Mouse (Mus musculus) thymus, postnatal 10 days (tissue): ENCODE measurements around the gene Rdh14.

ENCODE experiments used
- DNase-seq, 2 experiments: peaks; one replicate each; pipeline ENCODE4 v3.0.0; 2021; ENCODE audit warnings: low spot score in 2 of 2

Gene Rdh14

GRCm38 (mm10) chr12:10390671-10391441, at the start of gene Rdh14:
Gene Rdh14 (plus strand): TSS chr12:10390772.
- DNase-seq: peak; percentile 90 to 94

- no peak for DNase-seq
Measured at GRCm38 (mm10) chr12:10350706-10351105, 39.9 kb upstream of the Rdh14 start.

- no peak for DNase-seq
Measured at GRCm38 (mm10) chr12:10357756-10358155, 32.8 kb upstream of the Rdh14 start.

DNA sequence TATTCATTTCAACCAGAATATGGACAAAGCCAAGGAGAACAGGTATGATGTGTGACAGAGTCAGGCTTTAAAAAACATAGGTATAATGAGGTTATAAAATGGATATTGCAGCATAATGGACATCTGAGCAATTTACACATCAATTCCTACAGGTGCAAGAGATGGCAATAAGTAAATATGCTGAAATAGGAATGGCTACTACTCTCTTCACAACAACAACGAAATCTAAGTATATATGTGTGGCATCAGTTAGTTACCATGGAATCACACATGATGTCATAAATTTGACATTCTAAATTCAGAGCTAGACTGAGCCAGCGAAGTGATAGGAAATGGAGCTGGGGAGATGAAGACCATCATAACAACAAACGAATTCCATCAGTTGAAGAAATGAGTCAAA, 20.9 kb upstream of the Rdh14 start, which contains the start of gene Nt5c1b:
Gene Nt5c1b (plus strand): TSS at position 301 of the 400 bp plus-strand sequence.
- DNase-seq: no peak

DNA sequence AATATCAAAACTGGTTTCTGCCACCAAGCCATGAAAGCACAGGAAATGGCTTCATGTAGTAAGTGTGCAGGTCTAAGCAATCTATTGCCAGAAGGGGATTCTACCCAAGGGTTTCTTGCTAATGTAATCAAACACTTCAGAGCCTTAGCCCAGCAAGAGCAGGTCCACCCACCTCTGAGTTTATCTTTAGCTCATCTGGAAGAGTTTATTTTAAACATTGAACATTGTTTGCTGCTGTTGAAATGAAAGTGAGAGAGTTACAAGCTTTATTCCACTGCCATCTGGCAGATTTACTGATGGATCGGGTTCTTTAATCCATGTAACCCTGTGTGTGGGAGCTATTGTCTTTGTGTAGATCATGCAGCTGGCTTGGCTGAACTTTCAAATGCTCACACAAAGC, 10.2 kb downstream of the Rdh14 start:
- DNase-seq: no peak

GRCm38 (mm10) chr12:10402421-10403115, 12.0 kb downstream of the Rdh14 start:
- no peak for DNase-seq

DNA sequence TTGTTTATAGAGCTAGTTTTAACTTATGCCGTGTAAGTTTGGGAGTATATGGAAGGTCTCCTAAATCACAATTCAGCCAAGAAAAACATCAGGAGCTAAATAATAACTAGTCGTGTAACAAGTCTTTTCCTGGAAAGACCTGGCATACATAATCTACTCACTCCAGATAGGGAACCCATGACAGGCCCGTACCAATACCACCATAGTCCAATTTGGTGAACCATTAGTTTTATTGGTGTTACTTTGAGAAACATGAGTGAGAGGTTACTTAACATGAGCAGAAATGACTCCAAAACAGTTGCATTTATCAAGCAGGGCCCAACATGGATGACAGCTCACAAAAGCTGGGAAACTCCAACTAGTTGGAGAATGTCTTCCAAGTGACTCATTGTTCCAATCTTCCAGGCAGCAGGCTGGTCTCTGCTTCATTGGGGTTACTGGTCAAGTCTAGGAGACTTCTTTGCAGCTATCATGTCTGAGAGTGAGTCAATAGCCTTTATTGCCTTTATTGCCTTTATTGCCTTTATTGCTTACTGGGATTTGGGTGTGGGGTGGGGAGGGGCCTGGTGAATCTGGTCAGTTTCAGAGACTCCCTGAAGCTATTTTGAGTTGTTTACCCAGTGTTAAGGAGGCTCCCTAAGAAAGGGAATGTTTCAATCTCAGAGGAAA, 20.1 kb downstream of the Rdh14 start:
- DNase-seq: no peak

GRCm38 (mm10) chr12:10411453-10411852, 20.9 kb downstream of the Rdh14 start:
- DNase-seq: no peak

- no peak for DNase-seq
Measured at GRCm38 (mm10) chr12:10422347-10422746, 31.8 kb downstream of the Rdh14 start.

- no peak for DNase-seq
Measured at GRCm38 (mm10) chr12:10425982-10426863, 35.7 kb downstream of the Rdh14 start.

- DNase-seq: no peak
Measured at GRCm38 (mm10) chr12:10430999-10431398, 40.4 kb downstream of the Rdh14 start.

DNA sequence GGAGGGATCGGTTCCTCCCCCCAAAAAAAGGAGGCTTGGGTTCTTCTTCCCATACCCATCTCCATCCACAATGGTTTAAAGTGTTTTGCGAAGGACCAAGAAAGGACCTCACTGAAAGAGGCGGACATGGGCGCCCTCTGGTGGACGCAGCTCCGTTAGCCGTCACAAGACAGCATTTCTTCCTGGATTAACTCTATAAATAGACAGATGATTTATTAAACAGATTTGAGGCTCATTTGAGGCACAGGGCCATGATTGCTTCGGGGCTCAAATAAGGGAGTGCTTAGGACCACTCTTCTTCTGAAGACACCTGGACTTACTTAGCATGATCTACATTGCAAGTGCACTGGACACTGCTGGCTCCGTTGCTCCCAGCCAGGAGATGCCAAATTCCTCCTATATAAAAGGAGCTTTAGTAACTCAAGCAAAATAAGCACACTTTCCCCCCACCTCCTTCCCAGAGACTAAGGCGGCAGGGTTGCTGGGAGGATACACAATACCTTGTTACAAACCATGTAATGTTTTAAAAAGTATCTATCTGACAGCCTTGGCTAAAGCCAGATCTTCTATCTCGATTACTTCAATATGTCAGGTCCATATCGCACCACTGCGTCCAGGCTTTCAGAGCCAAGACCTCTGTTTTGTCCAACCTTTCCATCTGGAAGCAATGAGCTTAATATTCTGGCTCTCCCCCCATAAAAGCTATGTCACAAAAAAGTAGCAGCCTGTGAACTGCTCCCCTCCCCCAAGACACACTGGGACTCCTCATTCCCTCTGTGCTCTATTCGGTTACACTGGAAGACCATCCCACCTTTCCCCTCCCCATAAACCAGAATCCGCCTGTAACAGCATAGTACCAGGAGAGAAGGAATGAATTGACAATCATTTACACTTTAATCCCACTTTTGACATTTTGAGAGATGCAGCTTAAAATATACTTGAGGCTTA, 47.8 kb downstream of the Rdh14 start:
- DNase-seq: peak; percentile 8 to 59

DNA sequence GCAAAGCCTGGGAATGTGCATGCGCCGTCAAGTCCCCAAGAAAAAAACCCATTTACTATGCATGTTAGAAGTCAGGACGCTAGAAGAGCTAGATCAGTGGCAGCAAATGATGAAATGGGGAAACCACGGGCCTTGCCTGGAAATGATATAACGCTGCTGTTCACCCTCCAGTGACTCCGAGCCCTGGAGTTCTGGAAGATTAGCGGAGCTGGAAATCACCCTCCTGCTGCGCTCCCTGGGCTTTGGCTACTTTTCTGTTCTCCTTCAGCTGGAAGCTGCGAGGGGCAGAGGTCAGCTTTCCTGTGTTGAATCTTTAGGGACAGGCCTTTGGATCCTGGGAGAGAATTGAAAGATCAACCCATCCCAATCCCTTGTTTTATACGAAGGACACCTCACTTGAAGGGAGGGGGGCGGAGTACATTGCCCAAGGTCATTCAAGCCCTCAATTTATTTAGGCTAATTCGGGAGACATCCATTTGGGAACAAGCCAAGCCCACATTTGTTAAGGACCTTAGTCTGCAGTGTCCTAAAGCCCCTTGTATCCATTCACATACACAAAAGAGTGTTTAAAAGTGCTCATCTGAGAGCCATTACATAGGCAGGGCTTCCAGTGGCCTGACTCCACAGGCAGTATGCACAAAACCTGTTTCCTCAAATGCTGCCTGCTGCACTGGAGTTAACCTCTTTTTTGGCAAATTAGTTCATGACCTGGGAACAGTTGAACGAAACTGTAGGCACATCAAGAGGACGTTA, 49.1 kb downstream of the Rdh14 start:
- no peak for DNase-seq
